Mouse (Mus musculus): ENCODE results near the gene Calr4.

Gene Calr4

DNA sequence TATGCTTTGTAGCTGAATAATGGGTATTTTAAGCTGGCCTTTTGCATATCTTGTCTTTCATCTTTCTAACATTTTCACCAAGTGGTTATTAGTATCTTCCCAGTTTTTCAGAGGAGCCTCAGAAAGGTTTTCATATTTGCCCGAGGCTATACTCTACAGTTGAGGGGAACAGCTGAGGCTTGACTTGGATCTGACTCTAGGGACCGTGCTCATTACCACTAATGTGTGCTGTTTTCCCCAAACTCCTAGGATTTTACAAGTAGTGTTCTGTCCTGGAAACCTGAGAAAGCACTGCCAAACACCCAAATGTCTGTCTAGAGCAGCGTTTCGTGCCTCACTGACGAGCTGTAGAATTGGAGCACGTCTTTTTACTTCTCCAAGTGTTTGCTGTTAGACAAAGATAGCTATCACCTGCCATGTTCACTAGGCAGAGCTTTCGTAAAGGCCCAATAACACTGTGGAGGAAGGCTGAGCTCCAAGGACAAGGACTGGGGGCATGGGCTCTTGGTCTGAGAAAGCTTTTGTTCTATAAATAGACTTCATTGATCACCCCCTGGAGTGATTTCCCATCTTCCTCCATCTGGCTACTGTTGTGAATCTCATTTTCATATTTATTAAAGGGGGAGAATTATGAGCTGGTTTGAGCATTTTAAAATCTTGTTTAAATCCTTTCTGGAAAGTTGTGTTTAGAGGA, 2.0 kb downstream of the Calr4 start:
- no peak for DNase-seq

DNA sequence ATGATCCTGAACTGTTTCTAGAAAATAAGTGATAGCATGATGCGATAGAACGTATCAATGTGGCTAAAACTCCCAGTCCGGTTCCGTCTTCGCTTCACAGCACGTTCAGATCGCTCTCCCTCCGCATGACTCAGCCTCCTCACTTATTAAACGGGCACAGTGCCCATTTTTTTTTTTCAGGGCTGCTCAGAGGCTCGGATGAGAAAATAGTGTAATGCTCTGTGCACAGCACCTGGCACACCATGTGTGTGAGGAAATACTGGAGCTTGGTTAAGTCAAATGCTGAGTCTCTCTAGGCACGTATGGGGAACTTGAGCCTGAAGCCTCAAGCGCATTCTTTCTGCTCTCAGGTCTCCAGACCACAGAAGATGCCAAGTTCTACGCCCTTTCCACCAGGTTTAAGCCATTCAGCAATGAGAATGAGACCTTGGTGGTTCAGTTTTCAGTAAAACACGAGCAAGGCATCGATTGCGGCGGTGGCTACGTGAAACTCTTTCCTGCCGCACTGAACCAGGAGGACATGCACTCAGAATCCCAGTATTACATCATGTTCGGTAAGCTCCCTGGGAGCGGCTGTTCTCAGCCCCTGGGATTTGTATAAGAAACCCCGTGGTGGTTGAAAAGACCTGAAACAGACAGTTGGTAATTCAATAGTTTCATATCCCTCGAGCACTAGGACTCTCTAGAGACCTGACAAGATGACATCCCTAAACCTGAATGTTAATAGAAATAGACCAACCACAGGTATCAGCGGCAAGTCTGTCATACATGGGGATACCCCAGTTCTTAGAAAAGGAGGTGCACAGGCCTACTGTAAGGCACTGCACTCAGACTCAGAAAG, 4.4 kb downstream of the Calr4 start:
- DNase-seq = no peak

DNA sequence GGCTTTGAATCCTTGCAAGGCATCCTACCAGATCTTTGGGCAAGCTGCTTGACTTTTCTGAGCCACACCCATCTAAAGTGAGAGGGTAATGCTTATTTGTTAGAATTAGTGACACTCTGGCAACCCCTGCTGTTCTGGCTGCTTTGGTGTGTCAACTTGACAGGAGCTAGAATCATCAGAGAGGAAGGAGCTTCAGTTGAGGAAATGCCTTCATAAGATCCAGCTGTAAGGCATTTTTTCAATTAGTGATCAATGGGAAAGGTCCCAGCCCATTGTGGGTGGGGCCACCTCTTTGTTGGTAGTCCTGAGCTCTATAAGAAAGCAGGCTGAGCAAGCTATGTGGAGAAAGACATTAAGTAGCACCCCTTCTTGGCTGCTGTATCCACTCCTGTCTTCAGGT, 6.9 kb downstream of the Calr4 start:
- DNase-seq = no peak

DNA sequence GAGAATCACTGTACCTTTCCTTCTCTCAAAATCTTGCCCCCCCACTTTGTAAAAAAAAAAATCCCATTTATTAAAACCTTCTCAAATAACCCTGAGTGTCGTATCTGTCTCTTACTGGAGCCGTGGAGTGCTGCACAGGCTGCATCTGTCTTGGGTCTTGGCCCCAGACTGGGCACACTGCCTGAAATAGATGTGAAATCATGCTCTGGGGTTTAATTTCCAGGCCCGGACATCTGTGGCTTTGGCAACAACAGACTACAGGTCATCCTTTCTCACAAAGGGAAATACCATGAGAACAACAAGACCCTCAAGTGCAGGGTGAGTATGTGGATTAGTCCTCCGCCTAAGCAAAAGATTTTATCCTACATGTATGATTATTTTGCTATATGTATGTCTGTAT, 7.6 kb downstream of the Calr4 start:
- no peak for DNase-seq

DNA sequence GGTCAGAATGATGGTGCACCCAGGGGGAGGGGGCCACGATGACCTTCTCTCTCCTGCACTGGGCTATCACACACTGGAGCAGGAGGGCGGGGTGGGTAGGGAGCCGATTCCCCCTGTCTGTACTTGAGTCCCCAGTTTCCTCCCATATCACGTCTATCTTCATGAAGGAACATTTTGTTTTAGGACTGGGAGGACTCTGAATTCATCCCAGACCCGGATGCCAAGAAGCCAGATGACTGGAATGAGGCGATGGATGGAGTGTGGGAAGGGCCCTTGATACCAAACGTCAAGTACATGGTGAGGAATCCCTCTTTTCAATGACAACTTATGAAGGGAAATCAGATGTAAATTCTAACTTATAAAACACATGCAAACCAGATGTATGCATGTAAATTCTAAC, 10.2 kb downstream of the Calr4 start:
- no peak for DNase-seq

DNA sequence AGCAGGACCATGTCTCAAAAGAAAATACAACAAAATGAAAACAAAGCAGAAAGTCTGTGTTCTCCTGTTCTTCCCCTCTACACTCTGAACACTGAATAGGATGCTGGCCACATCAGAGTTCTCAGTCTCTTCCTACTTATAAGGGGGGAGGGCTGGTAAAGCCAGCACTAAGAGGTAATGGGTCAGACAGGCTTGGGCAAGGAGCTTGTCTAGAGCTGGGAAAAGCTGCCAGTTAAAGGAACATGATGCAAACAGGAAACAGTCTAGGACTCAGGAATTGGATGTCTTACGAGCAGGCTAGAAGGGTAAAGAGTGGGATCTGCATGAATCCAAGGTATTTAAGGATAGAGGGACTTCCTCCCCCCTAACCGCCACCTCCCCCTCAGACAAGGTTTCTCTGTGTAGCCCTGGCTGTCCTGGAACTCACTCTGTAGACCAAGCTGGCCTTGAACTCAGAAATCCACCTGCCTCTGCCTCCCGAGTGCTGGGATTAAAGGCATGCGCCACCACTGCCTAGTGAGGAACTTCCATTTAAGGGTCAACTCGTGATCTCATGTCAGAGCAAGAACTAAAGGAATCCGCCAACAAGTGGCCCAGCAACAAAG, 10.8 kb downstream of the Calr4 start:
- no peak for DNase-seq

DNA sequence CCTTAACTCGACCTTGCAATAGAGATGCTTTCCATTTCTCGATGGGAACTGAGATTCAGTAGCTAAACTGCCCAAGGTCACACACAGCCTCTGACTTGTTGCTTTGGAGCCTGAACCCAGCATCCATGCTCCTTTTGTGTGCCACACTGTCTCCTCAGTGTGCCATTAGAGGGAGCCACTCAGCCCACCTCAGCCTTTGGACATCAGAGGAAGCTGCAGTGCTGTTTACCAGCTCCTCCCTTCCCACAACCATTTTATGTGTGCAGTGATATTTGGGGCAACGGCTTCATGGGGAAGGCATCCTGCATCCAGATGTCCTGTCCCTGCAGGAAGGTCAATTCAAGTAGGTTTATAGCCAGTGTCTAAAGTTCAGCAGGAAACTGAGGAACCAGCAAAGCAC, 17.3 kb downstream of the Calr4 start:
- peak; percentile 36 to 47 for DNase-seq

DNA sequence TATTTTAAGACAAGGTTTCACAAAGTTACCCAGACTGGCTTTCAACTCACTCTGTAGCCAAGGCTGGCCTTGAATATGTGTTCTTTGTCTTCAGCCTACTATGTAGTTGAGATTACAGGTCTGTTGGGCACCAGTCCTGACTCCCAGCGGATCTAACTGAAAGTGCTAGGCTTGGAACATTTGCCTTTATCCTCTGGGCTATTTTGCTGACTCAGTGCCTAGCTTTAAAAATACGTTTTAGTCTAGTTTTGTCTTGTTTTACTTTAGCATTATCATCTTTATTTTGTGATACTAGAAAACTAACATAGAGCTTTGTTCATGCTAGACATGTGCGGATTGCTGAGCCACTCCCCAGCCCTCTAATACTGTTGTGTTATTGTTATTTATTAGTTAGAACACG, 17.9 kb downstream of the Calr4 start:
- DNase-seq = no peak

DNA sequence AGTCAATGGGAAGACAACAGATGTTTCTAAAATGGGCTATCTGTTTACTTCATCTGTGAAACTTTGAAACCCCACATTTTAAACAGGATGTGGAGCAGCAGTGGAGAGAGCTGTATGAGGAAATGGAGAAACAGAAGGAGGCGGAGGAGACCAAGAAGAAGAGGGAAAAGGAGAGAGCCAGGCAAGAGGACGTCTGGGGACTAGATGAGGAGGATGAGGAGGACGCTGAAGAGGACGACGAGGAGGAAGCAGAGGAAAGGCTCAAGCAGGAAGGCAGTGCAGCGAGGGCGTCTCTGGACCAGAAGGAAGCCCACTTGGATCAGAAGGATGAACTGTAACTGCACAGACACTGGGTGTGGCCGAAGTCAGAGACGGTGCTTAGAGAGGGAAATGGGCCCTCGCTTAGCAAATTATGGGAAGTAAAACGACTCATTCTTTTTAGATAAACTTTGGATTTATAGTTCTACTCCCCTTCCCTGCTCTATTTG, 19.4 kb downstream of the Calr4 start:
- no peak for DNase-seq

DNA sequence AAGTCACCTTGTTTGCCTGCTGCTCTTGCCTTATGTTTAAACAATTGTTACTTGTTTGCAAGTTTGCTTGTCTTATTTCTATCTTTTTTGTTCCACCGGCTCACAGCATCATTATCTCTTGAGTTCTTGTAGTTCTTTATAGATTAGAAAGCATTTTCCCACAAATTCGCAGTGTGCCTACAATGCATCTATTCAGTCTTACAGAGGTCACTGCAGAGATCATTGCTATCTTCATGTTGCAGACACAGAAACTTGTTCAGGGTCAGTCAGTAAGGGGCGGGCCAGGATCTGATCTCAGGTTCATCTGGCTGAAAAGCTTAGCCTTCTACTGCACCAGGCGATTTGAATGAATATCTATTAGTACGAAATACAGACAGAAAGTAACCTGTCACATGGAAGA, 20.2 kb downstream of the Calr4 start:
- no peak for DNase-seq

DNA sequence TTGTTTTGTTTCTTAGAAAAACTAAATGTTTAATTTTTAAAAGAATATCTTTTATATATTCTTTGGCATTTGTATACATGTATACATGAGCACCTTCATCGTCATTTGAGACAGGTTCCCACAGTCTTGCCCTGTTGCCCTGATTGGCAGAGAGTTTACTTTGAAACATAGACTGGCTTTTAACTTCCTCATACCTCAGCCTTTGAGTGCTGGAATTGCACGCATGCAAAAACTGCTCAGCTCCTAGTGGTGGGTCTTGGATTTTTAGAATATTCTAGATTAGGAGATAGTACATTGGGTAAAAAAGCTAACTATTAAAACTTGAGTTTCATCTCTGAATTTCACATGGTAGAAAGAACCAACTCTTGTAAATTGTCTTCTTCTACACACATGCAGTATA, 21.0 kb downstream of the Calr4 start:
- no peak for DNase-seq

DNA sequence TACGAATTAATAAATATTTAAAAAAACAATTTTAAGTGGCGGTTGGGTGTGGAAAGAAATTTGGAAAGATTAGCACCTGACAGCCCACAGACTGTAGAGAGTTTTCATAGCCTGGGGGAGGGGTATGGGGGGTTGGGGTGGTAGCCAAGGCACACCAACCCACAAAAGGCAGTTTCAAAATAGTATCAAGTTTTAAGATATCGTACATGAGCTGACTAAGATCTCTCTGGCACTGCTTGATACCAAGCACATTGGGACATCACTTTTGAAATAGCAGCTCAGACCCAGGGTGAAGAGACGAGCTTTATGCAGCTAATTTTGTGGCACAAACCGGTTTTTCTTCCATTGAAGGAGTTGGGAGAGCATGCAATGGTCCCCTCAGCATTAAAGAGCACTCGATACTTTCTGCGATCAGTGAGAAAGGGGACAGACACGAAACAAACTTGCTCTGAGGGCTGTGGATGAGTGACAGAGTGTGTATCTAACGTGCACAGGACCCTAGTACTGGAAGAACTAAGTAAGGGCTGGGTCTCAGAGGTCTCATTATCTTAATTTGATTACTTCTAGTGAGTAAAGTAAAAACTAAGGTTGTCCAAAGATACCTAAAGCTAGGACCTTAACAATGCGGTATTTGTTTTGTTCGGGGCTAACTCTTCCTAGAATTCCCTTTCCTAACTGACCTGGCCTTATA, 21.6 kb downstream of the Calr4 start:
- DNase-seq = no peak

DNA sequence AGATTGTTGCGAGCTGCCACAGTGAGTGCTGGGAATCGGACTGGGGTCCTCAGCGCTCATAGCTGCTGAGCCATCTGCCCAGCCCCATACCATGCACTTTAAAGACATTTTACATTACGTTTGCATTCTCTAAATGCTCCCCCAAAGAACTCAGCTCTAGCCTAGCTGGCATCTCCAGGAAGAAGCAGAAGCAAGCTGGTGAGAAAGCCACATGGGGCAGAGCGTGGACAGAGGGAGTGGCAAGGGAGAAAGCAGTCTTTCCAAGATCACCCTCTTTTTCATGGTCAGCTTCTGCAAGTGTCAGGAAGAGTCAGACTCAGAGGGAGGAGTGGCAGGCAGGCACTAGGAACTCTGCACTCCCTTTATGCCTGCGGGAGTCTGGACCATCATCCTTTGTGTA, 22.5 kb downstream of the Calr4 start:
- no peak for DNase-seq

DNA sequence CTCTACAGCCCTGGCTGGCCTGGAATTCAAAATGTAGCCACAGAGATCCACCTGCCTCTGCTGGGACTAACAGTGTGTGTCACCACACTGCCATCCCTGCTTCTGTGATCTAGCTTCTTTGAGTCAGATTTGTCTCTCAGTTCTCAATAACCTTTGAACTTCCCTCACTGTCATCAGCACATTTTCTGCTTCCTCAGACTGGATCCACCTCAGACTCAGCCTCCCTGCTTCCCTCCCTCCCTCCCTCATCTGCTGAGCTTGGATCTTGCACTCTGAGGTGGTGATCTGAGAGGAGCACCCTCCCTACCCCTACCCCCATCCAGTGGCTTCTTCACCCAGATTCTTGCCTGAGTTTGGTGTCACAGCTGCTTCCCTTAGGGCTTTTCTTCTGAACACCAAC, 23.4 kb downstream of the Calr4 start:
- no peak for DNase-seq

DNA sequence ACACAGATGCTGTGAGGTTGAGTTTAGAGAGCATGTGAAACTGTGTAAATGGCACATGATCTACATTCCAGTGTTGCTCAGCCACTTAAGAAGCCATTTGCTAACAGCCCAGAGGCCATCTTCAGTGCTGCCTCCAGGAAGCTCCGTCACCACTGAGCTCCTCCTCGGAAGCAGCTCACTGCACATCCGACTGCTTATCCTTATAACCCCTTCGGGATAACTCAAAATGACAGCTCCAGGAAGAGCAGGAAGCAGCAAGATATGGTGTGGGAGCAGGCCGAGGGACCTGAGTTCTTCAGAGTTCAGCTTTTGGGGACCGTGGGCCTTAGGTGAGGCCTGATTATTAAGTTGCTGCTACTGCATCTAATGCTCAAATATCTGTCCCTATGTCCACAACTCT, 27.8 kb downstream of the Calr4 start:
- no peak for DNase-seq

DNA sequence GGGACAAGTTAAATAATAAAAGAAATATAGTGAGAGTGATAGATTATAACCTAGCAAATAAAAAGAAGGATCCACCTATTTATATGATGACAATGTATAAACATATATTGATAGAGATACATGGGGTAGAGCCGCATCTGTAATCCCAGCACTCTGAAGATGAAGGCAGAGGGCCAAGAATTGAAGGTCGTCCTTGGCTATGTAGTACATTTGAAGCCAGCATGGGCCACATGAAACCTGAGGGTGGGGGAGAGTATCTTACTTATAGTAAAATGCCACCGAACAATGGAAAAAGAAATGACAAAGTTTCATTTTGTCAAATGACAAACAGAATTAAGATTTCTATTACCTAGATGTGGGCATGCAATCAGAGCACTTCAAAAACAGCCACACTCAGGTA, 31.8 kb downstream of the Calr4 start:
- no peak for DNase-seq

DNA sequence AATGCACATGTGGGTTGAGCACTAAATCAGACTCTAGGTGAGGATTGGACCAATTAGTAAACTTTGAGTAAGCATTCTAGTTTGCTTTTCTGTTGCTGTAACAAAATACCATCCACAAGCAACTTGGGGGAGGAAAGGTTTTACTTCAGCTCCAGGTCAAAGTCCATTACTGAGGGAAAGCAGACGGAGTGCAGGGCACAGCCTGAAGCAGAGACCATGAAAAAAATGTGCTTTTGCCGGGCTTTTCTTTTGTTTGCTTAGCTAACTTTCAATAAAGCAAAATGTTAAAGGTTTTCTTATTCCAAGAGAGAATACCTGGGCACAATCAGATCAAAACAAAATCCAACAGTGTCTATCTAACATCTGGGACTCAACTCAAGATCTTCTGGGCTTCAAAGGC, 32.5 kb downstream of the Calr4 start:
- DNase-seq = no peak

DNA sequence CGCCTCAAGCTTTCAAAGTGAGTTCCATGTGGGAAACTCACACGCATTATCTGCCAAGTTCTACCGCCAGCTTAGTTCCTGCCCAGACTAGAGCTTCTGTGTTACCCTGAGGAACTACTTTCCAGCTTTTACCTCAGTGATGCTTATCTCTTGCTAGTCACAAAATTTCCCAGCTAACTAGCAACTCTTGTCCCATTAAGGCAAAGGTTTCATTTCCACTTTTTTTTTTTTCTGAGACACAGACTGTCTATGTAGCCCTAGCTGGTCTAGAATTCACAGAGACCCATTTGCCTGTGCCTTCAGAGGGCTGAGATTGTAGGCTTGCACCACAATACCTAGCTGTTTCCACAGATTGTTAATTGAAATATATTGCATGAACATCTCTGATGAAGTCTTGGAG, 33.2 kb downstream of the Calr4 start:
- no peak for DNase-seq

DNA sequence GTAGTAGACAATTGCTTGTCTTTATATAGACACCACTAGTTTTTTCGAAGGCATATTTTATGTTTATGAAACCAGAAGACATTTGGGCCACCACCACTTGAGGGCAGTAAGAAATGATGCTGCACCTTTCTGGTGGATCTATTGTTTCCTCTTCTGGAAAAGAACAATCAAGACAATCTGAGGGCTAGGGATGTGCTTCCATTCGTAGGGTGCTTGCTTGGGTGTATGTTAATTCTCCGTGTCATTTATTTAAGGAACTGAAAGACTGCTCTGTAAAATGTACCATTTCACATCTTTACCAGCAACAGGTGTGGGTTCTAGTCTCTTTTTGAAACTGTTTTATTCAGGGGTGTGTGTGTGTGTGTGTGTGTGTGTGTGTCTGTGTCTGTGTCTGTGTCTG, 34.6 kb downstream of the Calr4 start:
- DNase-seq = no peak

DNA sequence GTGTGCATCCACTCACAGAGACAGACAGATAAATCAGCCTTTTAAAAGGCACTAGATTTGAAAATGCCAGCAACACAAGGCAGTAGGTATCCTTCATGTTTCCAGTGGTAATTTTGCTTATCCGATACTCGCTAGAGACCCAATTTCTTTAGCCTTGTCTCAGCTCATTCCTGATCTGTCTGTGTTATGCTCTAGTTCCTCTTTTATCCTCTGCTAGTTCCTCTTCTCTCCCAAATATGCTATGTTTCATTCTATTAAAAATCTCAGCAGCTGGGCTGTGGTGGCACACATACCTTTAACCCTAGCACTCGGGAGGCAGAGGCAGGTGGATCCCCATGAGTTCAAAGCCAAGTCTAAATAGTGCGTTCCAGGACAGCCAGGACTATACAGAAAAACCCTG, 37.5 kb downstream of the Calr4 start:
- no peak for DNase-seq

DNA sequence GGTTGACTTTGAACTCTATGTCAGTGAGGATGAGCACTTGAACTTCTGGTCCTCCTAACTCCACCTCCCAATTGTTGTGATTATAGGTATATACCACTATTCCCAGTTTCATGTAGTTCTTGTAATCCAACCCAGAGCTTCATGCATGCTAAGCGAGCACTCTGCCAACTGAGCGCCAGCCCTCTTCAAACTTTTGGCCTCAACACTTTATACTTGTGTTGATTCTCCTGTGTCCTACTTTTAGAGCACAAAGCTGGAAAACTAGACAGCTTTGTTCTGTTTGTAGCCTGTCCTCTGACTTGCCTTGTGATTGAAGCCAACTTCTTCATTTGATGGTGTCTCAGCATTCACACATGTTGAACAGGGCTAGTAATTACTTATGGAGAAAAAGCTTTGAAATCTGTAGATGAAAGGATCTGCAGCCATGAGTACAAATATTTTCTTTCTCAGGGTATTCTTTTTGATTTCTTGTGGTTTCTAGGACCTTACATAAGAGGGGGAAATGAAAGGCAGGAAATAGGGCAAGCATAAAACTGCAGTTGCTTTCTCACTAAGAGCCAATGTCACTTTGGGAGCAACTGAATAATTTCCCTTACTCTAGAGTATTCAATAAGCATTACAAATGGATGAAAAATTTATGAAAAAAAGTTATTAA, 39.4 kb downstream of the Calr4 start:
- DNase-seq = no peak

DNA sequence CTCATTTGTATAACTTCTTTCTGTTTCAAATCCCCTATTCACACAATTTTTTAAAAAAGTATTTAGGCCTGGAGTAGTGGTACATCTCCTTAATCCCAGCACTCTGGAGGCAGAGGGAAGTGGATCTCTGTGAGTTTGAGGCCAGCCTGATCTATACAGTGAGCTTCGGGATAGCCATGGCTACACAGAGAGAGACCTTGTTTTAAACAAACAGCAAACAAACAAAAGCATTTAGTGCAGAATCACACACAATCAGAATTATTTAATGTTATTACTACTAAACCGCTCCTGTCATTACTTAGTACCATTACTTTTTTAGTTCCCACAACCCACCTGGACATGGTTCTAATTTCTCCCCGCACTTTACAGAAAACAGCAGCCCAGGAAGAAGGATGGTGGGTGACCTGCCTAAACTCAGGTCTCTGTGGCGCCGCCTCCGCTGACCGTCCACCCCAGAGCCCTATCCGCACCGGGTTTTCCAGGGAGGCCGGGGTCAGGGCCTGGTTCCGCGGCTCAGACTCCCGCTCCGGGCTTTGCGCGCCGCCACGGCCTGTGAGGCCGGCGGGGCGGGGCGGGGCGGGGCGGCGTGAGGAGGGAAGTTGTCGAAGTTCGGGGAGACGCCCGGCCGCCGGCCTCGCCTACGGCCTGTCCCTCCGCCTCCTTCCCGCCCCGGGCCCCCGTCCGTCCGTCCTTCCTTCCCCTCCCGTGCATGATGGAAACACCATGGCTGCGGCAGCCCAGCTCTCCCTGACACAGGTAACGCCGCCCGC, 45.6 kb downstream of the Calr4 start, which contains the start of gene Eps15:
TSS of gene Eps15 (plus strand) at position 580 of the 770 bp plus-strand sequence.
- DNase-seq = peak; percentile 92
